Mouse (Mus musculus): ENCODE results near the gene Fbxw2. TPM values are rescaled to one million over a fixed set of nuclear protein-coding genes. Genes with fewer than 3 reads are reported as not detected.
"Not testable (repeated sequence)": the region's sequence is repeated elsewhere in the genome, so short reads cannot be mapped to it uniquely, and the experiment has no call there.

The Fbxw2 gene
- polyA plus RNA-seq, 1 experiment from 2014 or later = 61.0 TPM

GRCm38 (mm10) chr2:34833624-34834023, 7.5 kb upstream of the Fbxw2 start:
- H3K27me3 ChIP-seq (ENCODE audit: insufficient read depth, low read length) = no peaks in the 10 kb centered on the region
- H3K4me1 ChIP-seq (replicated peaks; ENCODE audit: insufficient read depth, low read length) = no peaks in the 10 kb centered on the region
- no peak overlapping the region for H3K4me2 ChIP-seq (ENCODE audit: low read length)
- no peak overlapping the region for H3K27ac ChIP-seq
- H3K36me3 ChIP-seq (ENCODE audit: insufficient read depth, low read length) = no peaks in the 10 kb centered on the region
- TF ChIP-seq CTCF (IDR thresholded peaks at IDR 0.05; ENCODE audit: low read depth) = no peak
- no peak for DNase-seq (ENCODE audit: low spot score)
- no peak for ATAC-seq (replicated peaks; ENCODE audit: low FRiP score, low read depth)
- no peak overlapping the region for H3K4me3 ChIP-seq (replicated peaks; ENCODE audit: low read depth, low read length)
- WGBS = 92% methylated on average over 17 of the region's 17 CpGs
- no peaks in the 10 kb centered on the region for H3K9me3 ChIP-seq (replicated peaks; ENCODE audit: low read length)
- H3K9ac ChIP-seq (ENCODE audit: low read depth, low read length) = no peak overlapping the region

GRCm38 (mm10) chr2:34832766-34833457, 6.8 kb upstream of the Fbxw2 start, which contains the start of gene Gm34653:
Gene Gm34653 (plus strand): TSS chr2:34833007.
- not testable (repeated sequence) for H3K9me3 ChIP-seq (replicated peaks; ENCODE audit: low read length); H3K4me1 ChIP-seq (replicated peaks; ENCODE audit: insufficient read depth, low read length); H3K4me3 ChIP-seq (replicated peaks; ENCODE audit: low read depth, low read length); H3K36me3 ChIP-seq (ENCODE audit: insufficient read depth, low read length); H3K4me2 ChIP-seq (ENCODE audit: low read length); DNase-seq (ENCODE audit: low spot score); H3K27ac ChIP-seq; ATAC-seq (replicated peaks; ENCODE audit: low FRiP score, low read depth); H3K9ac ChIP-seq (ENCODE audit: low read depth, low read length); H3K27me3 ChIP-seq (ENCODE audit: insufficient read depth, low read length)
- 68% methylated on average over 11 of the region's 11 CpGs for WGBS

DNA sequence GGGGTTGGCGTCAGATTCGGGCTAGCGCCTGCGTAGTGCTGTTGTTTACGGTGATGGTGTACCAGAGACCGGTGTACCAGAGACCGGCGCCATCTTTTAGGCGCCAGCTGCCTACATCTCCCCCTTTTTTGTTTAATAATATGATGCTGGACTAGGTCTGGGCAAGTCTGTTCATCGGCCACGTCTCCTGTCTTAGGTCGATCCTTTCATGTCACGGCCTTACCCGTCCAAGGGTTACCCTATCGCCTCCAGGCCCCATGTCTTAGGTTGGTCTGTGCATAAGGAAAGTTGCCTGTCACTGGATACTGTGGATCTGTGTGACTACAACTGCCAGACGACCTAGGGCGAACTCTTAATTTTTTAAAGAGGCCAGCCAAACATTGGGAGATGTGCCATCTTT, 4.0 kb upstream of the Fbxw2 start:
- H3K9ac ChIP-seq (ENCODE audit: low read depth, low read length); H3K36me3 ChIP-seq (ENCODE audit: insufficient read depth, low read length); H3K4me2 ChIP-seq (ENCODE audit: low read length); DNase-seq (ENCODE audit: low spot score); H3K27me3 ChIP-seq (ENCODE audit: insufficient read depth, low read length); H3K4me3 ChIP-seq (replicated peaks; ENCODE audit: low read depth, low read length); H3K9me3 ChIP-seq (replicated peaks; ENCODE audit: low read length); H3K4me1 ChIP-seq (replicated peaks; ENCODE audit: insufficient read depth, low read length); ATAC-seq (replicated peaks; ENCODE audit: low FRiP score, low read depth); H3K27ac ChIP-seq: not testable (repeated sequence)
- 91% methylated on average over 17 of the region's 17 CpGs for WGBS

DNA sequence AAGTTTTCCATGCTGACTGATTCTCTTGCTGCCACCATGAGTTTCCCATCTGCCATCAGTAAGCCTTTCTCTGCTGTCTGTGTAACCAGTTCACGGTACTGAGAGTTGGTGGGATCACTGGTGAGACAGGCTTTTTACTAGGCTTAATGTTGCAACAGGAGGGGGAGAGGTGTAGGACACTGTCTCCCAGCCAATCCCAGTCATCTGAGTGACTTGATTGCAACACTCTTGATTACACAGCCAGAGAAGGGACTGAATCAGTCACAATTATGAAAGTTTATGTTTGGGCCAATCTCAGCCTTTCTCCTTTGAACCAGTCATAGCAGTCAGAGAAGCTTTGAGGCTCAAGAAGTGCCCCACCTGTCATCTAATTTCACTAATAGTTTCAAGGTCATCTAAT, 1.9 kb upstream of the Fbxw2 start:
- no peaks in the 10 kb centered on the region for H3K27me3 ChIP-seq (ENCODE audit: insufficient read depth, low read length)
- WGBS = 91% methylated on average over 1 of the region's 1 CpGs
- DNase-seq (ENCODE audit: low spot score) (no peak), ATAC-seq (replicated peaks; ENCODE audit: low FRiP score, low read depth) (no peak)
- no peak overlapping the region for H3K4me2 ChIP-seq (ENCODE audit: low read length)
- H3K9me3 ChIP-seq (replicated peaks; ENCODE audit: low read length) = no peaks in the 10 kb centered on the region
- no peak overlapping the region for H3K4me3 ChIP-seq (replicated peaks; ENCODE audit: low read depth, low read length)
- no peak for TF ChIP-seq CTCF (IDR thresholded peaks at IDR 0.05; ENCODE audit: low read depth)
- H3K9ac ChIP-seq (ENCODE audit: low read depth, low read length) = no peak overlapping the region
- 0 out of 2 replicates have a peak, but pooled peaks cover 8% of the 10 kb centered on the region for H3K4me1 ChIP-seq (replicated peaks; ENCODE audit: insufficient read depth, low read length)
- H3K27ac ChIP-seq = no peak overlapping the region
- H3K36me3 ChIP-seq (ENCODE audit: insufficient read depth, low read length) = 0 out of 2 replicates have a peak, but pooled peaks cover 4% of the 10 kb centered on the region

GRCm38 (mm10) chr2:34827591-34827990, 1.5 kb upstream of the Fbxw2 start:
- 0 out of 2 replicates have a peak, but pooled peaks cover 8% of the 10 kb centered on the region for H3K4me1 ChIP-seq (replicated peaks; ENCODE audit: insufficient read depth, low read length)
- H3K4me2 ChIP-seq (ENCODE audit: low read length) = no peak overlapping the region
- no peaks in the 10 kb centered on the region for H3K27me3 ChIP-seq (ENCODE audit: insufficient read depth, low read length)
- H3K4me3 ChIP-seq (replicated peaks; ENCODE audit: low read depth, low read length) = no peak overlapping the region
- DNase-seq (ENCODE audit: low spot score) (no peak), ATAC-seq (replicated peaks; ENCODE audit: low FRiP score, low read depth) (no peak)
- no peak overlapping the region for H3K9ac ChIP-seq (ENCODE audit: low read depth, low read length)
- 90% methylated on average over 4 of the region's 4 CpGs for WGBS
- H3K27ac ChIP-seq = no peak overlapping the region
- TF ChIP-seq CTCF (IDR thresholded peaks at IDR 0.05; ENCODE audit: low read depth) = no peak
- no peaks in the 10 kb centered on the region for H3K9me3 ChIP-seq (replicated peaks; ENCODE audit: low read length)
- H3K36me3 ChIP-seq (ENCODE audit: insufficient read depth, low read length) = 0 out of 2 replicates have a peak, but pooled peaks cover 5% of the 10 kb centered on the region

GRCm38 (mm10) chr2:34826460-34827231, 535 bp upstream of the Fbxw2 start:
- peak overlapping the region; percentile 96 for H3K9ac ChIP-seq (ENCODE audit: low read depth, low read length)
- 37% methylated on average over 20 of the region's 21 CpGs for WGBS
- 0 out of 2 replicates have a peak, but pooled peaks cover 8% of the 10 kb centered on the region for H3K4me1 ChIP-seq (replicated peaks; ENCODE audit: insufficient read depth, low read length)
- DNase-seq (ENCODE audit: low spot score) (no peak), ATAC-seq (replicated peaks; ENCODE audit: low FRiP score, low read depth) (peak; percentile 24; the same call in 1 of the 2 replicates)
- peak overlapping the region; percentile 81 for H3K4me2 ChIP-seq (ENCODE audit: low read length)
- no peak for TF ChIP-seq CTCF (IDR thresholded peaks at IDR 0.05; ENCODE audit: low read depth)
- H3K4me3 ChIP-seq (replicated peaks; ENCODE audit: low read depth, low read length) = peak overlapping the region; percentile 97
- H3K27ac ChIP-seq = peak overlapping the region; percentile 95
- no peaks in the 10 kb centered on the region for H3K27me3 ChIP-seq (ENCODE audit: insufficient read depth, low read length)
- no peaks in the 10 kb centered on the region for H3K9me3 ChIP-seq (replicated peaks; ENCODE audit: low read length)
- 0 out of 2 replicates have a peak, but pooled peaks cover 9% of the 10 kb centered on the region for H3K36me3 ChIP-seq (ENCODE audit: insufficient read depth, low read length)
